Mouse (Mus musculus) inflammation-experienced regulatory T-cells, adult 6 months (primary cell): ENCODE results near the gene Ccdc137. TPM values are rescaled to one million over a fixed set of nuclear protein-coding genes. Genes with fewer than 3 reads are reported as not detected.

Experiments used
- ATAC-seq: one replicate; pipeline ENCODE4 v1.8.0; 2017
- polyA plus RNA-seq, 3 experiments: library from polyadenylated mRNA; unstranded; fragments of 100-300 nt; shearing (Covaris generic); gene quantifications; one replicate each; pipeline ENCODE4 v1.2.1; 2017

Gene Ccdc137
- polyA plus RNA-seq, 3 experiments from 2014 or later, result 17.8 to 26.0 (median 17.9) TPM

DNA sequence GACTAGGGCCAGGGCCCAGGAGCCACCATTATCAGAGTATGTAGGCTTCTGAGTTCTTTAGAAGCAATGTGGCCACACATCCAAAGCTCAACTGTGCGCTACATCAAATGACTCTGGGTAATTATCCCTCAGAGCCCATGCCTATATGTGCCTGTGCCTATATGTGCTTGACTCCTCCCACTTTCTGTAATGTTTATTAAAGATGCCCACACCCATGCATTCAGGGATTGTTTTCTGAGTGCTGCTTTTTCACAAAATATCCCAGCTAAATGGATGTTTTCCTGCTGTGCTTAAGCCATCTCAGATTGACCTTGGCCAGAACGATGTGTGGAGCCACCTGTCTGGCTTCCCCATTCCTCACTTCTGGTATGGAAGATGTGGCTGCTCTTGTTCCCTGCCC lies 5.6 kb downstream of the Ccdc137 start:
- ATAC-seq, result no peak

DNA sequence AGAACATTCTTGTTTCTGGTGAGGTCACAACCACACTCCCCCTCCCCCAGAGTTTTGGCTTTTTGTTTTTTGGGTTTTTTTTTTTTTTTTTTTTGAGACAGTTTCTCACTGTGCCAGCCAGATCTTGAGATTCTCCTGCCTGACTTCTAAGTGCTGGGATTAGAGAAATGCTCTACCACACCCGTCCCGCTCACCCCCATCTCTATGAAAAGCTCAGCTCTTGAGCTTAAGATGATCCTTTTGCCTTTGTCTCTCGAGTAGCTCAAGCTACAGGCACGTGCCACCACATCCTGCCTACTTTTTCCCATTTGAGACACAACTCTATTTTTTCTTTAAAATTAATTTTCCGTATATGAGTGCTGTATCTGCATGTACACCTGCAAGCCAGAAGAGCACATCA lies 6.5 kb downstream of the Ccdc137 start:
- ATAC-seq, result no peak

DNA sequence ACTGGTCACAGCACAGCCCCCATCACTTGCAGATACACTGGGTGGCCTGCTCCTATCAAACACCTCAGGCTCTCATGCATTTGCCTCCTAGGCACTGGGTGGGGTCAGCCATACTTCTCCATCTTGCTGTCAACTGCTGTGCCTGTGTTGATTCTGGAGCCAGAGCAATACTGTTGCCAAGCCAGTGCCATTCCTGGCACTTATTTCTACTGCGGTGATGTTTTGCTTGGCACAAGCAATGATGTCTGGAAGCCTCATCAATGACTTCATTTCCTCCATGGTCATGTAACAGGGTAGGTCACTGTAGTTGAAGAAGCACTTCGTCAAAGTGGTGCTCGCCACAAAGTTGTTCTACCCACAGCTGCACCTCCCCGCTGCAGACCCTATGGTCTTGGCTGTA lies 7.6 kb downstream of the Ccdc137 start:
- ATAC-seq, result no peak

DNA sequence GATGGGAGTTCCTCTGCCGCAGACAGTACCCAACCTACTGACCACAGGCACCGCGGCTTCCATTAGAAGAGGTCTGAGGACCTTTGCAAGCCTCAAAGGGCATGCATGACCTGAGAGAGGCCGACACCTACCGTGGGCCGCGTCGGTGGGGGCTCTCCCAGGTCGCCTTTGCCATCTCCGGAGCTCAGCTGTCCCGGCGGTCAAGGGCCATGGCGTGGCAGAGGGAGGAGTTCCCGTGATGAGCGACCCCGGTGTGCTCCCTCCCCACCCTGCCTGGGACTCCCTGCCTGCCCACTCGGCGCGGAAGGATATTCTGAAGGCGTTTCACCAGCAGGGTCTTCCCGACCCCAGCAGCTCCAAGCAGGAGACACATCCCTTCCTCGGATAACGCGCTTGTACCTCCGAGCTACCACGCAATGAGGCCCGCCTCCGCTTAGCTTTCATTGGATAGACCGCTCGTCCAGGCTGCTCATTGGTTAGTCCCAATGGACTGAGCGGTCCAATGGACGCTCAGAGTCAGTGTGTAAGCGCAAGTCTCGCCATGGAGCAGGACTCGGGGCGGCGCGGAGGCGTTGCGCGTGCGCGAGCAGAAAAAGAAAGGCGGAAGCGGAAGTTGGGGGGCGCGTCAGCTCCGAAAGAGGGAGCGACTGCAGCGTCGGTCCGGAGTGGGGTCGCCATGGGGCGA lies 9.3 kb downstream of the Ccdc137 start, which contains the start of gene Arl16:
Arl16 (minus strand) TSS at position 557 of the 685 bp plus-strand sequence.
- ATAC-seq, result peak; percentile 100

DNA sequence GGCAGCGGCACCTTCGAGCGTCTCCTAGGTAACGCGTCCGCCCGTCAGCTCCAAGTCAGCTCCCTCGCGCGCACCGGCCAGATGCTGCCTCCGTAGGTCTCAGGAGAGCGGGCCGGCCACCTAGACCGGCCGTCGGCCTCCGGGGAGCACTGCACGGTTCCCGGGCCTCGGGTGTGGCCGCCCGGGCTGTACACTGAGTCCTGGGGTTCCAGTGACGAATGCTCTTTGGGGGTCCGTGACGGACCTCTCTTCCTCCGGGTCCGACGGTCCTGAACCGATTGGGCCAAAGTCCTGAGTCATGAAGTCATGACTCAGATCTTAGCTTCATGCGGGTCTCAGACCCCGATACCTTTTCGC lies 9.8 kb downstream of the Ccdc137 start:
- no peak for ATAC-seq

DNA sequence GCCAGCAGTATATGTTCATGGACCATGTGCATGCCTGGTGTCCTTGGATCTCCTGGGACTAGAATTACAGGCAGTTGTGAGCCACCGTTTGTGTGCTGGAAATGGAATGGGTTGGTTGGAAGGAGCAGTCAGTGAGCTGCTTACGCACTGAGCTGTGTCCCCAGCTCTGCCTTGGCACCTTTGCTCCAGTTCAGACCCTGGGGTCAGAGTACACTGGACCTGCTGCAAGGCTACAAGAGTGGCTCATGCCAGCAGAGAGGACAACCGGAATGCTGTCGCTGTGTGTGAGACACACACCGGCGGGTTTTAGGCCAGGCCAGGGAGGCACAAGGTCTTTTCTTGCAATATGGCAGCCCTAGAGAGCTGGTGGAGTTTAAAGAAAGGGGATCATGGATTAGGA lies 14.1 kb downstream of the Ccdc137 start:
- no peak for ATAC-seq

DNA sequence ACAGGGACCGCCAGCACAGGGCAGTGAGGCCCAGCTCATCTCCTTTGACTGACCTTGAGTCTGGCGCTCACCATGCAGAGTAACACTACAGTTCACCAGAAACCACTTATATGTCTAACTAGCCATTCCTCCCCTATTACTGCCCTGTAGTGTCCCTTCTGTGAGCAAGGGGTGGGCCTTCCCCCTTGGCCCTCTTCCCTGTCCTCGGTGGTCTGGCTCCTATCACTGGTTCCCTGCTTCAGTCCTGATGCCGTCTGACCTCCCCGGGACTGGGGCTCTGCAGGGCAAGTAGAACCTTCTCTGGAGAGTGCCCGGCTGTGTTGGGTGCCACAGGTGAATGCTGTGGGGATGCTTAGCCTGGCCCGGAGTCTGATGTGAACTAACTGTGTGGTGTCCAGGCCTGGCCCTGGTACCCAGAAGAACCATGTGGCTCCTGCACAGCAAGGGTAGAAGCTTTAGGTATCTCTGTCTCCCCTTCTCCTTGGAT lies 25.6 kb downstream of the Ccdc137 start:
- no peak for ATAC-seq

DNA sequence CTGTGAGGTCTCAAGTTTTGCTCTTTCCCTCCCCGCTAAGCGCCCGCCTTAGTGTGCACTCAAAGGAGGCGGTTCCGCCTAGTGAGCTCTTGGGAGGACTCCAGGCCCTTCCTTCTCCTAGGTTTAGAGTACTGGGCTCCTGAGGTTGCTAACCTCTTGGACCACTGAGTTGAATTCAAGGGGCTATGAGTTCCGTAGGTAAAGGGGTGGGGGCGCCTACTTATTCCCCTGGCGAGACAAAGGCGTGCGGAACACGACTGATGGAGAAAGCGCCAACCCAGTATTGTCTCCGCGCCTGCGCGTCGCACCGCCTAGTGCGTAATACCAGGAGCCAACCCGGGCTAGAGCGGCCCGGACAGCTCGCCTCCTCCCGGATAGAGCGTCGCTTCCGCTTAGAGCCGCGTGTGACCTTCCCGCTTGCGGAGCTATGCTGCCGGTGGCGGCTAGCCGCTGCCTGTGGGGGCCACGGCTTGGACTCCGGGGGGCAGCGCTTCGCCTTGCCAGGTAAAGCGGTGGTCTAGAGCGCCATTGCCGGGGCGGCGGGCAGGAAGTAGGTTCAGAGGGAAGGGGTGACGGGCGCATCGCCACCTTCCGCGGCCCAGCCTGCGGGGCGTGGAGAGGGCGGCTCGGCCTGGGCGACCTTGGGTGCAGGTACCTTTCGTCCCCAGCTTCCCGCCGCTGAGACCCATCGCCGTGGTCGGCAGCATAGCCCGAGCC lies 26.5 kb downstream of the Ccdc137 start, which contains the start of gene Mrpl12:
Mrpl12 (plus strand) TSS at position 349 of the 717 bp plus-strand sequence.
- peak; percentile 94 for ATAC-seq

DNA sequence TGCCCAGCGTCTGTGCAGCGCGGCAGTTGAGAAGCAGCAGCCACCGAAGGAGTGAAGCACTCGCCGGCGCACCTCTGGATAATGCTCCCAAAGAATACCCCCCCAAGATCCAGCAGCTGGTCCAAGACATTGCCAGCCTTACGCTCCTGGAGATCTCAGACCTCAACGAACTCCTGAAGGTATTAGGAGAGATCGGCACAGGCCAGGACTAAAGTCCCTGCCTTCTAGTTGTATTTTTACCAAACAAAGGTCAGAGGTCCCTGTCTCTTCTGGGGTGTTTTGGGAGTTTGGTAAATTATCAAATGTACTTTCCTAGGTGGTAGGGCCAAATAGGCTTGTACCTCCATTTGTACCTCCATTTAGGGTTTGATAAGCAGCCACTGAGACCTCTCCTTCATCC lies 27.3 kb downstream of the Ccdc137 start:
- ATAC-seq, result no peak

DNA sequence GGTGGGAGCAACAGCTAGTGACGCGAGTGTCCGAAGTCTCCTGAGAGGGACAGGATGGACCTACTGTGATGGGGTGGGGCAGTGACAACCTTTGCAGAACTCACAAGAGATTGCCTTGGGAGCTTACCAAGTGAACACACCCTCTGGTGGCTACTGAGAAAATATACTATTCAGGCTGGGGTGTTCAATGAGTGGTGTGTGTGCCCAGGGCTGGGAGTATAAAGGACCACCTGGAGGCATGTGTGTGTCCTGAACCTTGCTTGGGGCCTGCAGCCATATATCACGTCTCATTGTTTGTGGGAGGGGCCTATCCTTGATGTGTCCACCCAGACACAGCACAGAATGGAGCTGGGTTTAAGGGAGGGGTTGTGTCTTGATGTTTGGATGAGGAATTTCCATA lies 30.6 kb downstream of the Ccdc137 start:
- no peak for ATAC-seq

DNA sequence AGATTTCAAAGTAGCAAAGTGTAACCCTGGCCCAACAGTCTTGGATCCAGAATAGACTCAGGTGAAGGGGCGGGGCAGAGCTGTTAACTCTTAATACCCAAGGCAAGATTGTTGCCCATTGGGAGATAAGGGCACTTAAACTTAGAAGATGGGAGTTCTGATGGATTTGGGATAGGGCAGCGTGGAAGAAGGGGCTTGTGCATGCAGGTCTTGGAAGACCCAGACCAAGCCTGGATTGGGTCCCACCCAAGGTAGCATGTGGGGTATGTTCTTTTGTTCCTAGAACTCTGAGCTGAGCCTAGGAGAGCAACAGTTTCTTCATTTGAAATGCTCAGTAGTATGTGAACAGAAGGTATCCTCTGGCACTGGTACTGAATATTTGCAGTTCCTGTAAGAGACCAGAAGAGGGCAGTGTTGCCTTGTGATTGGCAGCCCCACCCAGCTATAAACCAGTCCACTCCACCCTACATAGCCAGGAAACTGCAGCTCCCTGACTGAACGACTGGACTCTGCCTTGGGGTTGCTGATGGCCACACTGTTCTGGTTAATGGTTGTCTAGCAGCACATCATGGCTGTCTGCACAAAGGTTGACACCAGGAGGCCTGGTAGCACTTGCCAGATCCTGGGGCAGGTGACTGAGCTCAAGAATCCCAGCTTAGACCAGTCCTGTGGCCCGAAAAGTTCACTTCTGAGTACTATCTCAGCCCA lies 31.3 kb downstream of the Ccdc137 start:
- ATAC-seq, result peak; percentile 30

DNA sequence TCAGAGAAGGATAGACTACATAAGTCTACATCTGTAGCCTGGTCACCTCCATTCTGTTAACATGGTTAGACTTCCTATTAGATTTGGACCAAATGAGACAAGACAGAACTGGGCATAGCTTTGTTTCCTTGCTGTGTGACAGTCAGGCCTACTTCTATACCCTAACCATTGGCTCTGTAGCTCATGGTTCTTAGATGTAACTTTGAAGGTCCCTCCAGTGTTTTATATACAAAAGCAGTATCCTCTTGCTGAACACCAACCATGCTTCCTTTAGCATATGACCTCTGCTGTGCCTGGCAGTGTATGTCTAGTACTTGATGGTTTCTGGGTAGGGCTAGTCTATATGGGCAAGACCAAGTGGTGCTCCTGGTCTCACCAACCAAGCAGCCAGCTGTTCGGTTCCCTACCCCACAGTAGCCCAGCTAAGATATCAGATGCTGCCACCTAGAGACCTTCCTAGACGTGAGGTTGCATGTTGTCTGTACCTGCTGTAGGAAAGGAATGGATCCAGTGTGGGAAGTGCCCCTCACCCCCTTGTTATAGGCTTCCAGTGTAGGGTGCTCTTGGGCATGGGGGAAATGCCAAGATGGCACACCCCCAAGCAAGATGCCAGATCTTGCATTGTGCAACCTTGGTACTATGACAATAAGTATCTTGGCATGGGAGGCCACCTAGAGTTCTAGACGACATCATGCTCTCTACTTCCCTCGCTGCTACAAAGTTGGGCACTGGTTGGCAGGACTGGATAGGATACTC lies 32.6 kb downstream of the Ccdc137 start:
- ATAC-seq, result no peak

DNA sequence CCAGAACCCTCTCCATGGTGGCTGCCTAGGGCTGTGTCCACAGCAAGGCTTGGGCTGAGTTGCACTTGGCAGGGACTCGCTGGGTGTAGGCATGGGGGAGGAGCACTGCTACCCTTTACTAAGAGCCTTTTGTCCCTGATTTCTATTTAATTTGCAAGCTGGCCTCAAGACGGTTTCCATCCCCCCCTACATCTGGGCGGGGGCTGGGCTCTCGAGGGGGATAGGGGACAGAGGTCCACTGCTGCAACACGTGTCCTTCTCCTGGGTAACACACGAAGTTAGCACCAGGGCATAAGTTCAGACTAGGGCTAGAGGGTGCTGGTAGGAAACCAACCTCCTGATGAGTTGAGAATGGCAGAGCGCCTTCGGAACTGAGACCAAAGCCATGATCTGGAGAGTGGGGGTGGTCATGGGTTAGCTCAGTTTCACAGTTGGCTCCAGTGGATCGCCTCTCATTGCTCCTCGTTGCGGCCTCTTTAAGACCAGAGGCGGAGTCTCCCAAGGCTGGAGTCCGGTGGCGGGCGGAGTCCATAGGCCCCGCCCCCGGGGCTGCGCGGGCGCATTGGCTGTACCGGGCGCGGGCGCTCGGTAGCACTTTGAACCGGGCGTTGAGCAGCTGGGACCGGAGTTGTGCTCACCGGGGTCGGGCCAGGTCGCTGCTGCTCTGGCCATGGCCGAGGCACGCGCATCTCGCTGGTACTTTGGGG lies 33.6 kb downstream of the Ccdc137 start, which contains the start of gene Slc25a10:
Slc25a10 (plus strand) TSS at position 524 of the 707 bp plus-strand sequence.
- peak; percentile 63 for ATAC-seq

DNA sequence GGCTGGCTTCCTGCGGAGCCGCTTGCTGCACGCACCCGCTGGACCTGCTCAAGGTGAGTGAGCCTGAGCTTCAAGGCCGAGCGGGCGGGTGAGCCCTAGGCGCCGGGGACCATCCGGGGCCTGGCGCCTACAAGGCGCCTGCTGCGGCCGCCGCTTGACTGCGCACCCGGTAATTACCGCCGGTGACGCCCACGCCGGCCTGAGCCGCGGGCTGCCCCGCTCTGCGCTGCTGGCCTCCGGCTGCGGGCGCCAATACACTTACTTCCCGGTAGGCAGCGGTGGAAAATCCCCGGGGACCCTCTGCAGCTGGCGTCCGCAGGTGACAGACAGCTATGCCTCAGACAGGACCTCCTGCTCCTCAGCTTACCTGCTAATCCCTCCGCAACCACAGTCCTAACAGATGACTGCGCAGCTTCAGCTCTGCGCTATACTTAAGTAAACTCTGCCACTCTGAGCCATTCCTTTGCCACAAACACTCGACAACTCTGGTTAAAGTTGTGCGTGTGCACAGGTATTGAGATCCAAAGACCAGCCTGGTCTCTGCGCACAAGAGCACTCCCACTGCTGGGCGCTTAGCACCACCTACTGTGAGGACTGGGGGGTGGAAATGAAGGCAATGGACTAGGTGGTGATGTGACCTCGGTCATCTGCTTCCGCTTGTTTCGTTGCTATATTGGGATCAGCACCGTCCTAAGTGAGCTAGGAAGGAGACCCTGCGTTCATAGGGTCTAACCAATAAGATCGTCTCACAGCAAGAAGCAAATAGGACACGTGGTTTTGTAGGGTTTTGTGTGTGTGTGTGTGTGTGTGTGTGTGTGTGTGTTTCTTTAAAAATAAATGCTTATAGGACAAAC lies 34.3 kb downstream of the Ccdc137 start:
- peak; percentile 49 for ATAC-seq

DNA sequence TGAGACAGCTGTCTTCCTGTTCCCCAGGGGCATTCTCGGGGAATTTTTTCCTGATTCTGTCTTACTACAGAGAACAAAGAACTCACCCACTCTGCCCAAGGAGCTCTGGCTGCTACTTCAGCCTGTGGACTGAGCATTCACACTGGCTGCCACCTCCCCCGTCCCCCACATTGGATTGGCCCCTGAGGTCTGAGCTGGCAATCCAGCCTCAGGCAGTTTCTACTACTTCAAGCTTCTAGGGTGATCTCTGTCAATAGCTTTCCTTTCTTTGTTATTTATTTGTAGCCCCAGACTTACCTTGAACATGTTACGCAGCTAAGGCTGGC lies 34.9 kb downstream of the Ccdc137 start:
- ATAC-seq, result no peak

DNA sequence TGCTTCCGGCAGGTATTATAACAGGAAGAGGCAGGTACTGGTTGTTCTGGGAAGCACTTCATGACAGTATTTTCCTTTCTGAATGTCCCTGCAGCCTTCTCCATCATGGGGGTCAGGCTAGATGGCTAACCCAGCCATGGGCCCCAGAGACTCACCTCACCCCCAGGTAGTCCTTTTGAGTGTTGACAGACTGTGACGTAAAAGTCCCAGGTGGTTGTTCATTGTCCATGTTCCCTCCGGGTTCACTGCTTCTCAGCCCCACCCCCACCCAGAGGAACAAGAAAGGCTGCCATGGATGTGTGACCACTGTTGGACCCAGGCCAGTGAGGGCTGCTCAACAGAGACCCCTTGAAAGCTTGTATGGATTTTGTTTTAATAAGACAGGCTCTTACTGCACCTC lies 35.4 kb downstream of the Ccdc137 start:
- ATAC-seq, result no peak

DNA sequence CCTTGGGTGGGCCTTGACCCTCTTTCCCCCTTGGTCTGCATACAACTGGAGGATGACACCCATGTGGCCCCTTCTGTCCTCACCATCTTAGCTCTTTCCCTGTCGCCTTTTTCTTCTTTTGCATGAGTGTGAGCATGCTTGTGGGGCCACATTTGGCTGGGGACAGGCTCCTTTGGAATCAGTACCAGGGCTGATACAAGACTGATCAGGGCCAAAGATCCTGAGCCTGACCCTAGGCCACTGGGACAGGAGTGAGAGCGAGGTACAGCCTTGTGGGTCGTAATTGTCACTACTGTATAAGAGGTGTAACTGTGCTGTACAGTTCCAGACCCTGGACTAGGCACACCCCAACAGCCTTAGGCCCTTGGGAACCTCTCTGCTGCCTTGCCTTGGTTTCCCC lies 36.0 kb downstream of the Ccdc137 start:
- ATAC-seq, result no peak

DNA sequence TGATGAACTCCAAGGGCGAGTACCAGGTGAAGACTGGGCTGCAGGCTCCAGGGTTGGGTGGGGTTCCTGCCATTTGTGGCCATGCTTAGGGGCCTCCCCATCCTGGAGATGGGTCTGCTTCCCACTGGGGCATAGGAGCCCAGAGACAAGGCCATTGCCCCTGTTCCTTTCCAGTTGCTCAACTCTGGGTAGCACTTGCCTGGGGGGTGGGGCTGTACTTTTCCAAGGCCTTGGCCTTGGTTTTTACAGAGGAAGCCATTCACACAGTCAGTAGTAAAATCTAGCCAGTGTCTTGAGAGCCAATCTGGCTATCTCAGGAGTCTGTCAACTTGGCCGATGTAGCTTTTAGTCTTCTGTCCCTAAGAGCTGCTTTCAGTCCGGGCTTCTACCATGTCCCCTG lies 39.5 kb downstream of the Ccdc137 start:
- ATAC-seq, result no peak

DNA sequence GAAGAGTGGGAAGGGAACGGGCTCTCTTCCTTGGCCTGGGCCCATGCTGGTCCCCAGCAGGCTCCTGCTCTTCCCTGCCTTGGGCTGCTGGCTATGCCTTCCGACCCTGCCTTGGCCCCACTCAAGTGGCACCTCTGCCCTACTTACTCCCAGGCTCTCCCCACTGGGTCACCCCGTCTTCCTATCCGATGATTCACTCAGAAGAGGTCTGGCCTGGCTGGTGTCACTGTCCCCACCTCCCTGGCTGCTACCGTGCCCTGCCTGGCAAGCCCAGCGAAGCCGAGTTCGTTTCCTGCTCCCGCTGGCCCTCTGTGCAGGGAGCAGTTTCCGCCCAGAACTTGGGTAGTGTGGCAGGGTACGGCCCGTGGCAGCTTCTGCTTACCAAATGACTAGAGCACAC lies 40.3 kb downstream of the Ccdc137 start:
- ATAC-seq, result no peak

DNA sequence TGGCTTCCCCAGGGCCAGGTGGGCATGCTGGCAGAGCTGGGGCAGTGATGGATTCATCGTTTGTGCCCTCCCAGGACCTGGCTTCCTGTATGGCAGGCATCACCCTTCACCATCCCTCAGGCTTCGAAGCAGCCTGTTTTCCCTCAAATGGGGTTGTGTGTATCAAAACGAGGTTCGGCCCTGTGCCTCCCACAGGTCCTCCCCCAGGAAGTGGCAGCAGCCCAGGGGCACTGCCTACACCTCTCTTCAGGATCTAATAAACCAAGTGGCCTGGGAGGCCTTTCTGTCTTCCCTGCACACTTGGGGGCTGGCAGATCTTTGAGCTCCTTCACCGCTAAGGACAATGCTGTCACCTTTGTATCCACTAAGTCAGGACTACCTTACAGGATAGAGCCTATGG lies 41.0 kb downstream of the Ccdc137 start:
- no peak for ATAC-seq

DNA sequence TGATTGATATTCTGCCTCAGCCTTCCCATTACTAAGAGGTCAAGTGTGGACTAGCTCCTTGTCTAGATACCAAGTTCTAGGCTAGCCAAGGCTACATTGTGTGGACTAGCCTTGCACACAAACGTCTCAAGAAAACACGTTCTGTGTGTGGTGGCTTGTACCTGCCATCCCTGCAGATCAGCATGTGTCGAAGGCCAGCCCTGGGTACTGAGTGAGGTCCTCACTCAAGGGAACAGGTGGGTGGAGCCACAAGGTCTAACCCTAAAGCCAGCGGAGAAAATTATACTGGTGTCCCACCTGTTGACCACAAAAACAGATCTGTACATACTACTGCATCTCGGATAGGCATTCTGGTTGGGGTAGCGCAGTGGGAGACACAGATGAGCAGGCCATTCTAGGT lies 42.0 kb downstream of the Ccdc137 start:
- no peak for ATAC-seq
